Mouse (Mus musculus): Measurements from ENCODE around the gene Nprl3. TPM values are rescaled to one million over a fixed set of nuclear protein-coding genes. Genes with fewer than 3 reads are reported as not detected.
"Not testable (repeated sequence)": the region's sequence is repeated elsewhere in the genome, so short reads cannot be mapped to it uniquely, and the experiment has no call there.

Nprl3 gene
- polyA plus RNA-seq, 1 experiment: 81.0 TPM

- no peak overlapping the region for H3K4me3 ChIP-seq (replicated peaks; ENCODE audit: insufficient read depth, low read depth, low read length)
Observed at GRCm38 (mm10) chr11:32287493-32287825, 20.0 kb upstream of the Nprl3 start.

GRCm38 (mm10) chr11:32286695-32287492 lies 19.4 kb upstream of the Nprl3 start, which contains the start of gene Hbq1b:
Gene Hbq1b, plus strand, starts transcription at chr11:32286965.
- H3K27me3 ChIP-seq (ENCODE audit: control insufficient read depth, insufficient read depth, low read length); H3K27ac ChIP-seq (ENCODE audit: insufficient read depth, low read length); H3K4me1 ChIP-seq (ENCODE audit: control insufficient read depth, insufficient read depth, low read length): not testable (repeated sequence)
- H3K4me3 ChIP-seq (replicated peaks; ENCODE audit: insufficient read depth, low read depth, low read length): peak within 1 kb of the TSS; percentile 49
- peak; percentile 63; the same call in 1 of the 2 replicates for TF ChIP-seq CTCF (IDR thresholded peaks at IDR 0.05; ENCODE audit: borderline replicate concordance, insufficient read depth, low read depth, low read length)
- peak; percentile 78 to 85 for DNase-seq
- 20% methylated on average over 31 of the region's 33 CpGs for WGBS

More at GRCm38 (mm10) chr11:32287493-32287825, 20.0 kb upstream of the Nprl3 start:
- Histone ChIP-seq H3K4me1 (ENCODE audit: control insufficient read depth, insufficient read depth, low read length) (no peaks in the 10 kb centered on the region), H3K27ac (ENCODE audit: insufficient read depth, low read length) (no peak overlapping the region), H3K27me3 (ENCODE audit: control insufficient read depth, insufficient read depth, low read length) (no peaks in the 10 kb centered on the region)
- TF ChIP-seq CTCF (IDR thresholded peaks at IDR 0.05; ENCODE audit: borderline replicate concordance, insufficient read depth, low read depth, low read length): no peak
- no peak for TF ChIP-seq POLR2A (IDR thresholded peaks at IDR 0.05; ENCODE audit: borderline replicate concordance, insufficient read depth, low read length)
- DNase-seq: no peak
- WGBS: 72% methylated on average over 9 of the region's 9 CpGs

GRCm38 (mm10) chr11:32285887-32286286 lies 18.4 kb upstream of the Nprl3 start:
- not testable (repeated sequence) for H3K27me3 ChIP-seq (ENCODE audit: control insufficient read depth, insufficient read depth, low read length); H3K4me3 ChIP-seq (replicated peaks; ENCODE audit: insufficient read depth, low read depth, low read length); H3K4me1 ChIP-seq (ENCODE audit: control insufficient read depth, insufficient read depth, low read length); DNase-seq; H3K27ac ChIP-seq (ENCODE audit: insufficient read depth, low read length)

DNA sequence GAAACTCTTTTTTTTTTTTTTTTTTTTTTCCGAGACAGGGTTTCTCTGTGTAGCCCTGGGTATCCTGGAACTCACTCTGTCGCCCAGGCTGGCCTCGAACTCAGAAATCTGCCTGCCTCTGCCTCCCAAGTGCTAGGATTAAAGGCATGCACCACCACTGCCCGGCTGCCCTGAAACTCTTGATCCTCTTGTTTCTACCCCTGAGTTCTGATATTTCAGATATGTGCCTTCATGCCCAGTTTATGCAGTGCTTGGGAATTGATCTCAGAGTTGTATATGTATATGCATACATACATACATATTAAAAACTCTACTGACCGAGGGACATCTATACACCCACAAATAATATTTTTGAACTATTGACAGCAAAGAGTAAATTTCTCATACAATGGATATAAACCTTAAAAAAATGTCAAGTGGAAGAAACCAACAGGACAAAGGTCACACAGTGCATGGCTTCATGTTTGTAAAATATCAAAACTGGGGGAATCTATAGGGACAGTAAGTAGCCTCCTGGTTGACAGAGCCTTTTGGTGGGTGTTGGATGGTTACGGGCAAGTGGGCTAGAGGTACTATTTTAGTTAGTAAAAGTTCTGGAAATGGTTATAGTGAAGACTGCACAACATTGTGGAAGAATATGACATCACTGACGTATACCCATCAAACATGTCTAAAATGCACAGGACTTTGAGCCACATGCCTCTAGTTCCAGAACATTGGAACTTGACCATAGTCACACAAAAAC lies 17.7 kb upstream of the Nprl3 start:
- H3K27ac ChIP-seq (ENCODE audit: insufficient read depth, low read length): no peak overlapping the region
- H3K4me1 ChIP-seq (ENCODE audit: control insufficient read depth, insufficient read depth, low read length): no peaks in the 10 kb centered on the region
- H3K4me3 ChIP-seq (replicated peaks; ENCODE audit: insufficient read depth, low read depth, low read length): no peak overlapping the region
- WGBS: 81% methylated on average over 7 of the region's 7 CpGs
- H3K27me3 ChIP-seq (ENCODE audit: control insufficient read depth, insufficient read depth, low read length): no peaks in the 10 kb centered on the region
- no peak for DNase-seq
- TF ChIP-seq POLR2A (IDR thresholded peaks at IDR 0.05; ENCODE audit: borderline replicate concordance, insufficient read depth, low read length) (no peak), CTCF (IDR thresholded peaks at IDR 0.05; ENCODE audit: borderline replicate concordance, insufficient read depth, low read depth, low read length) (no peak)

GRCm38 (mm10) chr11:32284582-32284981 lies 17.1 kb upstream of the Nprl3 start:
- not testable (repeated sequence) for H3K27me3 ChIP-seq (ENCODE audit: control insufficient read depth, insufficient read depth, low read length); H3K4me3 ChIP-seq (replicated peaks; ENCODE audit: insufficient read depth, low read depth, low read length)
- 55% methylated on average over 2 of the region's 2 CpGs for WGBS

GRCm38 (mm10) chr11:32283091-32283777 lies 15.7 kb upstream of the Nprl3 start, which contains the start of gene Hba-a1:
Gene Hba-a1, plus strand, starts transcription at chr11:32283511.
- WGBS: 50% methylated on average over 1 of the region's 5 CpGs
- H3K27me3 ChIP-seq (ENCODE audit: control insufficient read depth, insufficient read depth, low read length); H3K4me3 ChIP-seq (replicated peaks; ENCODE audit: insufficient read depth, low read depth, low read length); H3K27ac ChIP-seq (ENCODE audit: insufficient read depth, low read length); H3K4me1 ChIP-seq (ENCODE audit: control insufficient read depth, insufficient read depth, low read length); DNase-seq: not testable (repeated sequence)

More at GRCm38 (mm10) chr11:32284582-32284981, 17.1 kb upstream of the Nprl3 start:
- DNase-seq; H3K27ac ChIP-seq (ENCODE audit: insufficient read depth, low read length); H3K4me1 ChIP-seq (ENCODE audit: control insufficient read depth, insufficient read depth, low read length): not testable (repeated sequence)

GRCm38 (mm10) chr11:32281416-32282144 lies 14.1 kb upstream of the Nprl3 start:
- 65% methylated on average over 1 of the region's 1 CpGs for WGBS
- Histone ChIP-seq H3K27me3 (ENCODE audit: control insufficient read depth, insufficient read depth, low read length) (no peaks in the 10 kb centered on the region), H3K4me3 (replicated peaks; ENCODE audit: insufficient read depth, low read depth, low read length) (no peak overlapping the region), H3K27ac (ENCODE audit: insufficient read depth, low read length) (no peak overlapping the region), H3K4me1 (ENCODE audit: control insufficient read depth, insufficient read depth, low read length) (no peaks in the 10 kb centered on the region)
- DNase-seq: no peak
- no peak for TF ChIP-seq CTCF (IDR thresholded peaks at IDR 0.05; ENCODE audit: borderline replicate concordance, insufficient read depth, low read depth, low read length)
- TF ChIP-seq POLR2A (IDR thresholded peaks at IDR 0.05; ENCODE audit: borderline replicate concordance, insufficient read depth, low read length): no peak

Measured in cerebellum, adult 2 months (tissue).